Mouse (Mus musculus) cortical plate, adult 2 months (tissue): ENCODE measurements around the gene Gm47841. TPM values are rescaled to one million over a fixed set of nuclear protein-coding genes. Genes with fewer than 3 reads are reported as not detected.

Source experiments
- H3K27ac ChIP-seq: fragments of 200-500 bp; 2 replicates; pipeline ENCODE4 v1.5.1; 2012; ENCODE audit warnings: low read length, control low read depth, inconsistent platforms; ENCODE audit not compliant: insufficient read depth
- H3K4me1 ChIP-seq: fragments of 200-500 bp; 2 replicates; pipeline ENCODE4 v1.6.1; 2011; ENCODE audit warnings: low read length; ENCODE audit not compliant: control insufficient read depth, insufficient read depth
- H3K4me3 ChIP-seq: fragments of 200-500 bp; 2 replicates; pipeline ENCODE4 v1.5.1; 2011; ENCODE audit warnings: mild to moderate bottlenecking, low read length, control low read depth; ENCODE audit not compliant: insufficient read depth
- CTCF ChIP-seq: fragments of 200-500 bp; IDR thresholded peaks from 2 replicates; pipeline ENCODE4 v1.5.1; 2011; ENCODE audit warnings: mild to moderate bottlenecking, control low read depth, low read length; ENCODE audit not compliant: insufficient read depth; ENCODE audit errors: extremely low read depth
- POLR2A ChIP-seq: fragments of 200-500 bp; IDR thresholded peaks from 2 replicates; pipeline ENCODE4 v1.6.1; 2011; ENCODE audit warnings: mild to moderate bottlenecking, low read length, control low read depth; ENCODE audit not compliant: insufficient read depth; ENCODE audit errors: extremely low read depth
- polyA plus RNA-seq: library from polyadenylated mRNA; depleted of rRNA; stranded (reverse); fragments of >200 nt; gene quantifications from 2 replicates; pipeline ENCODE4 v1.2.3, GENCODE M21; 2012

Gene Gm47841
- polyA plus RNA-seq, 1 experiment = not detected

DNA sequence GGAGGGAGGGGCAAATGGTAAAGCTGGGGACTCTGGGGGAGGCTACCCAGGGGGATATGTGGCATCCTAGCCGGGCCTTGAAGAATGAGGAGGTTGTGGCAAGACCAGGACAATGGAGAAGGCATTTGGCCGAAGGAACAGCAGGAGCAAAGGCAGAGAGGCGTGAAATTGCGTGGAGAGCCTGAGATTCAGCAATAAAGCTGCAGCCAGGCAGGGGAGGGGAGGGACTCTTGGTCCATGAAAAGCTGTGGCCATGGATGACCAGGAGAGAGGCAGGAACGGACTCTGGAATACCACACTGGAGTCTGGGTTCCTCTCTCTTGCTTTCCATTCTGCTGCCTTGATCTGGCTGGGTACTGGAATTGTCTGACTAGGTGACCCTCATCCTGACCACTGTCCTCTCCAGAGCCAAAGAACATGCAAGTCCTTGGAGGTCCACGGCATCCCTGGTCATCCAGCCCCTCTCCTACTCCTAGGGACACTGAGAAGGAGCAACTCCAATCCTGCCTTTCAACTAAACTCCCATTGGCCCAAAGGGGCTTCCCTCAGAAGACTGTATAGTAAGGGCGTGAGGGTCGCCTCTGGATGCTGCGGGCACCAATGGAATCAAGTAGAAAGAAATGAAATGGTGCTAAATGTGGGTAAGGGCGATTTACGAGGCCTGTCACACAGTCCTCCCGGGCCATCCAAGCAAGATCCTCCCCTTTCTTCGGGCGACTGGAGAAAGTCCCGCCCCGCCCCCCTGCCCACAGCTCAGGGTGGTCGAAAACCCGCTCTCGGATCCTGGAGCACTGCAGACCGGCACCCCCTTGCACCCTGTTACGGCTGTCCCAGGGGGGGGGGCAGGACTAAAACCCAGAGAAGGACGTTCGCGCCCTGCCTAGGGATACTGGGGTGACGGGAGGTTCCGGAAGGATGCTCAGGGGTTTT, 29.1 kb upstream of the Gm47841 start:
- no peak overlapping the region for H3K27ac ChIP-seq
- H3K4me1 ChIP-seq = no peaks in the 10 kb centered on the region
- TF ChIP-seq POLR2A (no peak), CTCF (no peak)
- no peak overlapping the region for H3K4me3 ChIP-seq

DNA sequence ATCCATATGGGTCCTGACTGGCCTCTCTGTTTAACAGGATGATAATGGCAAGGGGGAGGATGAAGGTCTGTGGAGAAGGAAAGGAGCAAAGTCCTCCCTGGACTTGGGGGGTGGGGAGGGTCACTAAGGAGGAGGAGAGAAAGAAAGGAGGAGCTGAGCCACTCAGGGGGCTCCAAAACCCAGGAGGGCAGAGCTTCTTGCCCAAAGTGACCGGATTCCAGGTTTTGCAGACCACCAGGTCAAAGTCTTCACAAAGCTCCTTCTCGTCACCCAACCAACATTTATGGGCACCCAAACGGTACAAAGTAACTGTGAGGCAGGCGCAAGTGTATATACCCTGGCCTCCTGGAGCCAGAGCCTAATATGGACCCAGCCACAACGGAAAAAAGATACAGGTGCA, 28.5 kb upstream of the Gm47841 start:
- no peak overlapping the region for H3K4me3 ChIP-seq
- TF ChIP-seq CTCF = no peak
- H3K4me1 ChIP-seq = no peaks in the 10 kb centered on the region
- no peak overlapping the region for H3K27ac ChIP-seq

DNA sequence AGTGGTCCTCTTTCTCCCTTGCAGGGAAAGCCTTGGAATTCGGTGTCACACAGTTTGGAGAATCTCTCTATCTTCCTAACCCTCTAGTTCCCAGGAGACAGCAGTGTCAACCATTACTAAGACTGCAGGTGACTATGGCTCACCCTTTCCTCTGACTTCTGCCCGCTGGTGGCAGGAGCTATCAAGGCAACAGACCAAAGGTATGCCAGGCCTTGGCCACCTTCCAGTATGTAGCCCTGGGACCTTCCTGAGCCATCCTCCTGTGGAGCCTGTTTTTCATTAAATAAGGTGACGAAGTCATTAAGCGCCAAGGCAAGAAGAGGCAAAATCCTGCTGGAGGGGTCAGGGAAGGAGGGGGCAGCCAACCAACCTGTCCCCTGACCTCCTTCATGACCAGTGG, 28.0 kb upstream of the Gm47841 start:
- Histone ChIP-seq H3K4me3 (no peak overlapping the region), H3K27ac (no peak overlapping the region), H3K4me1 (no peaks in the 10 kb centered on the region)
- TF ChIP-seq POLR2A = no peak
- TF ChIP-seq CTCF = no peak

DNA sequence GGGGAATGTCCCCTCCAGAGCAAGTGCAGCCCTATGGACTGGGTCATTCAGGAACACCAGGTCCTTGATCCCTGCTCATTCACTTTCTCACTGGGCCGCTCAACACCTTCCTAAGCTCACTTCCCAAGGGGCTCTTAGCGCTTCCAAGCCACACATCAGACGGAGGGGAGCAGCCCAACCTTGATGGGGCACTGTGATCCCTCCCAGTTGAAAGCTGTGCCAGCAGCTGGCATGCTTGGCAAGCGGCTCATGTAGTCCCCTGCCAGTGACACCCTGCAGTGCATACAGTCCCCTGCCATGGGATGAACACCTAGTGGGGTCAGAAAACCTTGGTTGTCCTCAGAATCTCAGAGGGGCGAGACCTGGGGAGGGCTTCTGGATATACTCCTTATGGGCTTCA, 26.9 kb upstream of the Gm47841 start:
- H3K4me1 ChIP-seq = no peaks in the 10 kb centered on the region
- no peak for TF ChIP-seq POLR2A
- no peak for TF ChIP-seq CTCF

DNA sequence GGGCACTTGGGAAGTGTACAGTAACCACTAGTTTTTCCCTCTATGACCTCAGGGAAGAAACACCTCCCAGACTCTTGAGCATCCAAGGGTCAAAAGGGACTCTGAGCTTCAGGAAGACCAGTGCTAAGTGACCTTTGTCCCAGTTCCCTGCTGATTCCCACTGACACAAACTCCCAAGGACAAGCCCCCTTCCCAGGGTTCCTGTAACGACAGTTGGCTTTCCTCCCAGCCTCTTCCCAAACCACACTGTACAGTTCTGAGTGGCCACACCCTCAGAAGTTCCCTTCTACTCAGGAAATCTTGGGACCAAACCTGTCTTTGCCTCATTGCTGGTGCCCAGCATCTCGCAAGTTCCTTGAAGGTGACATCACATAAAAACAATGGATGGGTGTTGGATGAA, 25.5 kb upstream of the Gm47841 start:
- H3K4me3 ChIP-seq = no peak overlapping the region
- TF ChIP-seq POLR2A (no peak), CTCF (no peak)
- no peaks in the 10 kb centered on the region for H3K4me1 ChIP-seq
- H3K27ac ChIP-seq = no peak overlapping the region

More for the DNA sequence above, 26.9 kb upstream of the Gm47841 start:
- no peak overlapping the region for H3K4me3 ChIP-seq
- H3K27ac ChIP-seq = no peak overlapping the region

DNA sequence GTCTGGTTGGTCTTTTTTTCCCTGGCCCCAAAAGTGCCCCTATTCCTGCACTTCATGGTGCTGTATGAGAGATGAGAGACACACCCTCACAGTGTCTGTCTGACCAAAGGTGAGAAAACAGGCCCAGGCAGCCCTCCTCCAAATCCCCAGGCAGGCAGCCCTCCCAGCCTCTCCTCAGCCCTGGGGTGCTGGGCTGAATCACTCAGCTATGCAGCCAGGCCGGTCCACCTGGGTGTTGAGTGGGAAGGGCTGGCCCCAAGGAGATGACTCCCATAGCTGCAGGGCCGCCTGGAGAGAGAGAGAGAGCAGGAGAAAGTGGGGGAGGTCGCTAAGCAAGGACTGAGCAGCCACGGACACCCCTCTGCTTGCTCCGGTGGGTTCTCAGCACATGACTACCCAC, 23.6 kb upstream of the Gm47841 start:
- TF ChIP-seq POLR2A (no peak), CTCF (no peak)
- Histone ChIP-seq H3K4me3 (no peak overlapping the region), H3K4me1 (no peaks in the 10 kb centered on the region), H3K27ac (no peak overlapping the region)

DNA sequence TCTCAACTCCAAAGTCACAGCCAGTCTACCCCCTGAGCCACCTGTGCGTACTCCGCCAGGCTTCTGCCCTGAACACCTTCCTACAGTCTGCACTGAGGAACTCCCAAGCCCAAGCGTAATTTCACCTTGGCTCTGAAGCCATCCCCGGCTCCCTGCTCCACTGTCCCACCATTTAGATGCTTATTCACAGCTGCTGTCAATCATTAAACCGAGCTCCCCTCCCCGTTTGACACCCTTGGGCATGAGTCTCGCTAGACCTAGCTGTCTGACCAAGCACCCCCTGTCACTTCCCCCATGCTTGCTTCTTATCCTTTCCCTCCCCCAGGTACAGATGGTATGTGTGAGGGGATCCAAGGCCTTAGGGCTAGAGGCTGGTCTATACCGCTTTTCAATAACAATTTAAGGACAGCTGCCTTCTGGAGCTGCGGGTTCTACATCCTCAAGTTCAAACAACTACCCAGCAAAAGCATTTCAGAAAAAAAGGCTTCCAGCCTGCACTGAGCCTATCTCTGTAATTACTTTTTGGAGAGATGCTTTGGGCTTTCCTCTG, 22.5 kb upstream of the Gm47841 start:
- no peak overlapping the region for H3K4me3 ChIP-seq
- no peaks in the 10 kb centered on the region for H3K4me1 ChIP-seq
- H3K27ac ChIP-seq = no peak overlapping the region
- TF ChIP-seq POLR2A = no peak
- TF ChIP-seq CTCF = no peak

DNA sequence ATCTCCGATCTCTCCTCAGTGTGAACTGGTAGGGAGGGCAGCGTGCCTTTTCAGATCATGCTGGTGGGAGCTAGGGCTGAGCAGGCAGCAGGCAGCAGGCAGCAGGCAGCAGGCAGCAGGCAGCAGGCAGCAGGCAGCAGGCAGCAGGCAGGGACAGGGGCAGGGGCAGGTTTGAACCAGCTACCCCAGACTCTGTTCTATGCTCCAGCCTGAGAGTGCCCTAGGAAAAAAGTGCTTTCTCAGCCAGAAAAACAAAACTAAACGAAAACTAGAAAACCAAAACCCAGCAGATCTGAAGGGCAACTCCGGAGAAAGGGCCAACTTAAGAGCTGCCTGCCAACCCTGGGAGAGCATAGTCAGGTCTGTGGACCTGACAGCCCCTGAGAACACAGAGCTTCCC, 21.5 kb upstream of the Gm47841 start:
- H3K27ac ChIP-seq = no peak overlapping the region
- TF ChIP-seq CTCF = no peak
- no peak for TF ChIP-seq POLR2A
- no peak overlapping the region for H3K4me3 ChIP-seq
- no peaks in the 10 kb centered on the region for H3K4me1 ChIP-seq

DNA sequence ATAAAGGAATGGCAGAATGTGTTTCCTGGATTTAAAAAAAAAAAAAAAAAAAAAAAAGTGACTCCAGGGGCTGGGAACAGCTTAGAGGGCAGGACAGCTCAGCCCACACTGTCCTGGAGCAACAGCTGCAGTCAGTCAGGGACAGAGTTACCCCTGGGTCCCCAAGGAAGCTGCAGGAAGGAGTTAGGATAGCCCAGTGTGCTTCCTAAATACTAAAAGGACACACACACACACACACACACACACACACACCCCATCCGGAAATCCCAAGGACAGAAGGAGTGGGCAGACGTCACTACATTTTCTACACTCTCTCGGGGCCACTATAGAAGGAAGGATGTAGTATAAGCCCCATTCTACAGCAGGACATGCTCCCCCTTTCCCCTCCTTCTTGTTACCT, 20.8 kb upstream of the Gm47841 start:
- no peak overlapping the region for H3K27ac ChIP-seq
- TF ChIP-seq CTCF (no peak), POLR2A (no peak)
- no peak overlapping the region for H3K4me3 ChIP-seq
- no peaks in the 10 kb centered on the region for H3K4me1 ChIP-seq

DNA sequence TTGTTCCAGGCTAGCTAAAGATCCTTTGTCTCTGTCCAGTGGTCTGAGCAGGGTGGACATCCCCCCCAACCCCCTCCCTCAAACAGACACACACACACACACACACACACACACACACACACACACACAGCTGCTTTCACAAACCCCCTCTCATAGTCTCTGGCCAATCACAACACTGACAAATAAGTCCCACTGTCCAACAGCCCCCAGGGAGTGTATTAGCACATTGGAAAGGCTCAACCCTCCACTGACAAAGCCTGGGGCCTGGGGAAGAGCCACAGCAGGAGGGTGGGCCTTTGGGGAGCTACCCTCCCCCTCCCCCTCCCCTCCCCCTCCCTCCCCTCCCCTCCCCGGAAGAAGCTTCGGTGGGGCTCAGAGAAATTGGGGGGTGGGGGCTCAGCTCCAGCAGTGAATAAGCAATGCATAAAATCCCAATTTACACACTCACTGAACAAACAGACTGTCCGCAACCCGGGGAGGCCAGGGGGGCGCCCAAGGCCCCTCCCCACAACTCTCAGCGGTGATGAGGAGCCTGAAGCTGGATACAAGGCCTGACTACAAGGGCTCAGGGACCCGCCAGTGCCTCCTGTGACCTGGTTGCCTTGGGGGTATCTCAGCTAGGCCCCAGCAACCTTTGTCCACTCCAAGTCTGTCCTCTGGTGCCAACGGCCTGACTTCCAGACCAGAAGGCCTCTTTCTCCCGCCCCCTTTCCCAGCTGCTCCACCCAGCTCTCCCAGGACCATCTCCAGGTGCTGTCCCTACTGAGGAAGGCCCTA, 19.9 kb upstream of the Gm47841 start:
- no peak overlapping the region for H3K27ac ChIP-seq
- H3K4me3 ChIP-seq = no peak overlapping the region
- no peak for TF ChIP-seq CTCF
- no peaks in the 10 kb centered on the region for H3K4me1 ChIP-seq
